Mouse (Mus musculus): ENCODE results near the gene Emsy. TPM values are rescaled to one million over a fixed set of nuclear protein-coding genes. Genes with fewer than 3 reads are reported as not detected.
A peak's percentile ranks its signal among the peaks of the same experiment; 100 is the strongest.

The Emsy gene
- polyA plus RNA-seq, 1 experiment from 2014 or later: 8.6 TPM

DNA sequence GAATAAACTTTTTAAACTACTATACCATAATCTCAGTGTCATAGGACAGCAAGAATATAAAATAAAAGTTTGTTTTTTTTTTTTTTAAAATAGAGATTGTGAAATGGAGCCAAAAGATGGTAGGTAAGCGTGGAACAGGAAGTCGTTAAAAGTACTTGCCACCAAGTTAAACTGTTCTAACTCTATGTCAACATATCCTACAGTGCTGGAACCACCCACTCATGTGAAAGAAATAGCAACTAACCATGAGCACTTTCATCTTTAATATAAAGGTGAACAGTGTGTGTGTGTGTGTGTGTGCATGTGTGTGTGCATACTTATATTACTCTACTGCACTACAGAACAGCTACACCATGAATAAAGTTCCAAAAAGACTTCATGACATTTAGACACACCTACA is 38.8 kb downstream of the Emsy start:
- Histone ChIP-seq H3K27ac (ENCODE audit: low read length) (no peak overlapping the region), H3K4me1 (ENCODE audit: insufficient read depth, low read depth, low read length) (no peaks in the 10 kb centered on the region), H3K4me3 (ENCODE audit: low read depth, low read length) (no peak overlapping the region), H3K27me3 (replicated peaks; ENCODE audit: insufficient read depth, low read length) (no peaks in the 10 kb centered on the region), H3K36me3 (ENCODE audit: insufficient read depth, low read length) (0 out of 2 replicates have a peak, but pooled peaks cover 6% of the 10 kb centered on the region), H3K4me2 (replicated peaks; ENCODE audit: low read depth, low read length) (no peak overlapping the region), H3K9ac (replicated peaks; ENCODE audit: low read depth) (no peak overlapping the region), H3K9me3 (ENCODE audit: low read length) (no peaks in the 10 kb centered on the region)
- WGBS: 42% methylated on average over 2 of the region's 2 CpGs
- TF ChIP-seq EP300 (IDR thresholded peaks at IDR 0.05) (no peak), CTCF (IDR thresholded peaks at IDR 0.05) (no peak)
- ATAC-seq (no peak), DNase-seq (ENCODE audit: low spot score) (peak; percentile 23)

DNA sequence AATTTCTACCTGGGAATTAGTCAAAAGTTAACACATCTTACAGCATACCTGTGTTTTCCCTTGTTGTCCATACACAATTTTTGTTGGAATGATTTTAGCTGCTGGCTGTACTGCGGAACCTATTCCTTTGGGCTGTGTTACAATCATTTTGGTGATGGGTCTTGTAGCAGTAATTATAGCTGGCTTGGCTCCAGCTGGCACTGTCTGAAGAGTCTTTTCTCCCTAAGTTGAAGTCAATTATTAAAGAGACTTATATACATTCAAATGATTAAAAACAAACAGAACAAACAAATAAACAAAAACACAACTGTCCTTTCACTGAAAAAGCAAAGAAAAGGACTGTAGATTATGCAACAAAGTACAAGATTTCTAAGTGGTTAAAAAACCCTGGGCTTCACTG is 43.6 kb downstream of the Emsy start:
- no peak overlapping the region for H3K27ac ChIP-seq (ENCODE audit: low read length)

DNA sequence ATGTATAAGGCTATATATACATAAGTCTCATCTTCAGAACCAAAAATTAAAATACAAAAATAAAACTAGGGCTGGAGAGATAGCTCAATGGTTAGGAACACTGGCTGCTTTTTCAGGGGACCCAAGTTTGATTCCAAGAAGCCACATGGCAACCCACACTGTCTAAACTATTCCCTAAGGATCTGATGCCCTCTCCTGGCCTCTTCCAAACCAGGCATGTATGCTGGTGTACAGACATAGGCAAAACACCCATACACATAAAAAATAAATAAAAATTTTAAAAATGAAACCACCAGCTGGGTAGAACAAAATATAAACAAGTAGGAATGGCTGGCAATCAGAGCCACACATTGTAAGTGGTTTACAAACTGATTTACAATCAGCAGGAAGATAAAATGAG is 48.1 kb downstream of the Emsy start:
- Histone ChIP-seq H3K4me3 (ENCODE audit: low read depth, low read length) (no peak overlapping the region), H3K36me3 (ENCODE audit: insufficient read depth, low read length) (no peaks in the 10 kb centered on the region), H3K27me3 (replicated peaks; ENCODE audit: insufficient read depth, low read length) (no peaks in the 10 kb centered on the region), H3K9me3 (ENCODE audit: low read length) (no peaks in the 10 kb centered on the region), H3K4me2 (replicated peaks; ENCODE audit: low read depth, low read length) (no peak overlapping the region), H3K27ac (ENCODE audit: low read length) (no peak overlapping the region), H3K4me1 (ENCODE audit: insufficient read depth, low read depth, low read length) (no peaks in the 10 kb centered on the region), H3K9ac (replicated peaks; ENCODE audit: low read depth) (no peak overlapping the region)
- ATAC-seq: no peak
- TF ChIP-seq EP300 (IDR thresholded peaks at IDR 0.05) (no peak), CTCF (IDR thresholded peaks at IDR 0.05) (peak; percentile 37)
- no peak for DNase-seq (ENCODE audit: low spot score)

More for the DNA sequence above, 43.6 kb downstream of the Emsy start:
- no peak for DNase-seq (ENCODE audit: low spot score)
- Histone ChIP-seq H3K4me1 (ENCODE audit: insufficient read depth, low read depth, low read length) (no peaks in the 10 kb centered on the region), H3K36me3 (ENCODE audit: insufficient read depth, low read length) (0 out of 2 replicates have a peak, but pooled peaks cover 6% of the 10 kb centered on the region), H3K4me2 (replicated peaks; ENCODE audit: low read depth, low read length) (no peak overlapping the region), H3K9me3 (ENCODE audit: low read length) (no peaks in the 10 kb centered on the region), H3K9ac (replicated peaks; ENCODE audit: low read depth) (no peak overlapping the region), H3K27me3 (replicated peaks; ENCODE audit: insufficient read depth, low read length) (no peaks in the 10 kb centered on the region), H3K4me3 (ENCODE audit: low read depth, low read length) (no peak overlapping the region)
- ATAC-seq: no peak
- WGBS: 93% methylated on average over 1 of the region's 1 CpGs
- no peak for TF ChIP-seq EP300 (IDR thresholded peaks at IDR 0.05)
- no peak for TF ChIP-seq CTCF (IDR thresholded peaks at IDR 0.05)

DNA sequence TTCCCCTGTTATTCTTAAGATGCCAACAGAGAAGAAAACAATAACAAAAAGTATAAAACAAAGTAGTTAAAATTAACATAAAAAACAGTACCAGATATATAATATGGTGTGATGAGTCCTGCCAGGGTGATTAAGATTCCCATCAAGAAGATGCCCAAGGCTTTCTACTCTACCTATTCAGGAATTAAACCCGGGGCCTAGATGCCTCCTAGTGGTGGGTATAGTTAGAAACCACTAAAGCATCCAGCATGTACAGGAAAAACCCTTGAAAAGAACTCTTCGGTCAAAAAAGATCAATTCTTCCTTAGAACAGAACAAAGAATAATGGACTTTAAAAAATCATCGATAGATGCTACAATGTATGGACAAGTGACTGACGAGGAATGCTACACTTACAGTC is 49.4 kb downstream of the Emsy start:
- ATAC-seq (no peak), DNase-seq (ENCODE audit: low spot score) (peak; percentile 34)
- Histone ChIP-seq H3K4me1 (ENCODE audit: insufficient read depth, low read depth, low read length) (no peaks in the 10 kb centered on the region), H3K27ac (ENCODE audit: low read length) (no peak overlapping the region), H3K27me3 (replicated peaks; ENCODE audit: insufficient read depth, low read length) (no peaks in the 10 kb centered on the region), H3K4me2 (replicated peaks; ENCODE audit: low read depth, low read length) (no peak overlapping the region), H3K36me3 (ENCODE audit: insufficient read depth, low read length) (no peaks in the 10 kb centered on the region), H3K9ac (replicated peaks; ENCODE audit: low read depth) (no peak overlapping the region), H3K4me3 (ENCODE audit: low read depth, low read length) (no peak overlapping the region), H3K9me3 (ENCODE audit: low read length) (no peaks in the 10 kb centered on the region)
- WGBS: 76% methylated on average over 4 of the region's 4 CpGs
- no peak for TF ChIP-seq EP300 (IDR thresholded peaks at IDR 0.05)
- TF ChIP-seq CTCF (IDR thresholded peaks at IDR 0.05): peak; percentile 62

DNA sequence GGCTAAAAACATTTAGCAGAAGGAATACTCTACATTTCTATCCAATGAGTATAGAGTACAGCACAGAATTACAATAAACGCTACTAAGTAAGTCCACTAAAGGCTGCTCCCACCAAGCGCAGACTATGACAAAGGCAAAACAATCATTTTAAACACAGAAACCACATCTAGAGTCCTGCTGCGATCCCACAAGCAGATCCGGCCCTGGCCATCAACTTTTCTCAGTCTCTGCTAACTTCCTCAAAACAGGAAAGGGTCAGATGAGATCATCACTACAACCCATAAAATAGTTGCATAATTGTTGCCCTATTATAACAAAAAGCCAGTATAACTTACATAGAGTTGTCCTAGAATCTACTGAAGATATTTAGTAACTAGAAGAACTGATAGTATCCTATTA is 54.9 kb downstream of the Emsy start:
- Histone ChIP-seq H3K4me1 (ENCODE audit: insufficient read depth, low read depth, low read length) (no peaks in the 10 kb centered on the region), H3K36me3 (ENCODE audit: insufficient read depth, low read length) (peaks cover 6% of the 10 kb centered on the region; the same call in 1 of the 2 replicates), H3K9me3 (ENCODE audit: low read length) (no peaks in the 10 kb centered on the region), H3K27ac (ENCODE audit: low read length) (no peak overlapping the region), H3K27me3 (replicated peaks; ENCODE audit: insufficient read depth, low read length) (no peaks in the 10 kb centered on the region), H3K4me3 (ENCODE audit: low read depth, low read length) (no peak overlapping the region), H3K9ac (replicated peaks; ENCODE audit: low read depth) (no peak overlapping the region), H3K4me2 (replicated peaks; ENCODE audit: low read depth, low read length) (no peak overlapping the region)
- 71% methylated on average over 4 of the region's 4 CpGs for WGBS
- ATAC-seq (no peak), DNase-seq (ENCODE audit: low spot score) (peak; percentile 14)
- no peak for TF ChIP-seq CTCF (IDR thresholded peaks at IDR 0.05)
- no peak for TF ChIP-seq EP300 (IDR thresholded peaks at IDR 0.05)

DNA sequence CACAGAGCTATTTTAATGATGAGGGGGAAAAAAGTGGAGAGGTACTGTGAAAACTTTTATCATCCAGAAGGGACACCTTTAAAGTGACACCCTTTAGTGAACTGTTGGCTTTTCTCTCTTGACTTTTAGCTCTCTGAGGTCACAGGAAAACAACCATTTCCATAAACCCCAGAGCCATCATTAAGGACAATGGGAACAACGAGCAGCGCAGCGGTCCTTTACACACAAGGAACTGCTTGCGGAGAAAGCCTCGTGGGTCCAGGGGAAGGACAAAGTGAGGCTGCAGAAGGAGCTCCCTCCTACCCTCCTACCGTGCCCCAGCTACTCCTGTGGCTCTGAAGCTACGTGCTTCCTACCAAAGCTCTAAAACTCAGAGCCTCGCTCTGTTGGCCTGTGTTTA is 59.2 kb downstream of the Emsy start:
- 75% methylated on average over 8 of the region's 8 CpGs for WGBS
- ATAC-seq (no peak), DNase-seq (ENCODE audit: low spot score) (no peak)
- Histone ChIP-seq H3K4me2 (replicated peaks; ENCODE audit: low read depth, low read length) (no peak overlapping the region), H3K4me3 (ENCODE audit: low read depth, low read length) (no peak overlapping the region), H3K9me3 (ENCODE audit: low read length) (no peaks in the 10 kb centered on the region), H3K9ac (replicated peaks; ENCODE audit: low read depth) (no peak overlapping the region), H3K36me3 (ENCODE audit: insufficient read depth, low read length) (peaks cover 13% of the 10 kb centered on the region; the same call in 1 of the 2 replicates), H3K27me3 (replicated peaks; ENCODE audit: insufficient read depth, low read length) (no peaks in the 10 kb centered on the region), H3K27ac (ENCODE audit: low read length) (no peak overlapping the region), H3K4me1 (ENCODE audit: insufficient read depth, low read depth, low read length) (no peaks in the 10 kb centered on the region)
- no peak for TF ChIP-seq EP300 (IDR thresholded peaks at IDR 0.05)
- no peak for TF ChIP-seq CTCF (IDR thresholded peaks at IDR 0.05)

DNA sequence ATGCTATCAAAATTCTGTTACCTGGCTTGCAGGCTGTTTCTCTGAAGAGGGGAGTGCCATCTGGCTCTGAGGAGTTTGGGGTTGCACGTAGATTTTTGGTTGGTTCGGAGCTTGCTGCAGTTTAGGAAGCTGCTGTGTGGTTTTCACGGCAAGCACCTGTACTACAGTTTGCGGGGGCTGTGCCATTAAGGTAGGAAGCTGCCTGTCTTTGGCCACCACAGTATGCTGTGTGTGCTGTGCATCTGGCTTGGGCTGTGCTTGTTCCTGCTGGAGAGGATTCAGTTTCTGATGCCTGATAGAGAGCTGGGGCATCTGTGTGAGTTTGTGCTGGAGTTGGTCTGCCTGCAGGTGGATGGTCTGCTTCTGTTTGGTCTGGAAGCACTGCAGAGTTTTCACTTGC is 61.9 kb downstream of the Emsy start:
- Histone ChIP-seq H3K27me3 (replicated peaks; ENCODE audit: insufficient read depth, low read length) (no peaks in the 10 kb centered on the region), H3K27ac (ENCODE audit: low read length) (no peak overlapping the region), H3K4me2 (replicated peaks; ENCODE audit: low read depth, low read length) (no peak overlapping the region), H3K9ac (replicated peaks; ENCODE audit: low read depth) (no peak overlapping the region), H3K4me3 (ENCODE audit: low read depth, low read length) (no peak overlapping the region), H3K4me1 (ENCODE audit: insufficient read depth, low read depth, low read length) (no peaks in the 10 kb centered on the region), H3K36me3 (ENCODE audit: insufficient read depth, low read length) (peaks cover 16% of the 10 kb centered on the region; the same call in 1 of the 2 replicates), H3K9me3 (ENCODE audit: low read length) (no peaks in the 10 kb centered on the region)
- ATAC-seq (no peak), DNase-seq (ENCODE audit: low spot score) (no peak)
- TF ChIP-seq CTCF (IDR thresholded peaks at IDR 0.05) (no peak), EP300 (IDR thresholded peaks at IDR 0.05) (no peak)
- WGBS: 92% methylated on average over 4 of the region's 4 CpGs
